In genomic region chr13:95634451-95634850, GRCm38 (mm10) we compare ENCODE assay signal across 15 mouse cellular contexts. TPM values are rescaled to one million over a fixed set of nuclear protein-coding genes. Genes with fewer than 3 reads are reported as not detected.
DNase-seq lines count a peak whose midpoint lies in the region; ATAC-seq and TF ChIP-seq lines count a peak whose summit lies in the region.
"Had no signal": no experiment of that assay in that cellular context is flagged by ENCODE, and none has a peak within 500 bp of the region (broad histone marks: within the 10 kb centered on the region; RNA-seq: fewer than 3 reads in every experiment).

No protein-coding gene starts in this region.

- H3K27ac ChIP-seq in heart, embryonic 12.5 days (ENCODE audit: poor library complexity, severe bottlenecking) = peak overlapping the region; percentile 90
- H3K27ac ChIP-seq in lung, embryonic 14.5 days (ENCODE audit: low read depth) = peak overlapping the region; percentile 81
- peak overlapping the region; percentile 96 for H3K27ac ChIP-seq in embryonic fibroblast, embryonic 13.5 days (ENCODE audit: insufficient read depth, low read length)
- peak overlapping the region; percentile 38; the same call in 1 of the 2 replicates for H3K27ac ChIP-seq in stomach, embryonic 15.5 days

- H3K36me3 ChIP-seq in heart, embryonic 12.5 days = no peaks in the 10 kb centered on the region
- H3K36me3 ChIP-seq in lung, embryonic 14.5 days (ENCODE audit: insufficient read depth) = no peaks in the 10 kb centered on the region; the same call in 1 of the 2 replicates
- H3K36me3 ChIP-seq in stomach, embryonic 15.5 days = 0 out of 2 replicates have a peak, but pooled peaks cover 7% of the 10 kb centered on the region

- no peak overlapping the region for H3K9ac ChIP-seq in heart, embryonic 12.5 days
- no peak overlapping the region for H3K9ac ChIP-seq in lung, embryonic 14.5 days
- no peak overlapping the region for H3K9ac ChIP-seq in stomach, embryonic 15.5 days

- peaks cover 41% of the 10 kb centered on the region for H3K4me1 ChIP-seq in heart, embryonic 12.5 days (replicated peaks)
- H3K4me1 ChIP-seq in lung, embryonic 14.5 days (ENCODE audit: insufficient read depth) = peaks cover 16% of the 10 kb centered on the region; the same call in 1 of the 2 replicates
- H3K4me1 ChIP-seq in embryonic fibroblast, embryonic 13.5 days (ENCODE audit: control insufficient read depth, insufficient read depth, low read length) = peaks cover 24% of the 10 kb centered on the region
- H3K4me1 ChIP-seq in stomach, embryonic 15.5 days = 0 out of 2 replicates have a peak, but pooled peaks cover 4% of the 10 kb centered on the region

- H3K9me3 ChIP-seq in heart, embryonic 12.5 days (replicated peaks) = no peaks in the 10 kb centered on the region
- H3K9me3 ChIP-seq in lung, embryonic 14.5 days (ENCODE audit: low read depth, low read length) = no peaks in the 10 kb centered on the region
- H3K9me3 ChIP-seq in stomach, embryonic 15.5 days = no peaks in the 10 kb centered on the region

- no peak for TF ChIP-seq POLR2A in embryonic fibroblast, embryonic 13.5 days (IDR thresholded peaks at IDR 0.05; ENCODE audit: low read depth, low read length)

- H3K4me3 ChIP-seq in heart, embryonic 12.5 days = no peak overlapping the region
- no peak overlapping the region for H3K4me3 ChIP-seq in lung, embryonic 14.5 days (ENCODE audit: low read depth, low read length)
- H3K4me3 ChIP-seq in embryonic fibroblast, embryonic 13.5 days (ENCODE audit: insufficient read depth, low read length) = no peak overlapping the region
- H3K4me3 ChIP-seq in stomach, embryonic 15.5 days (replicated peaks) = no peak overlapping the region

- 20% methylated on average over 2 of the region's 2 CpGs for WGBS in heart, embryonic 12.5 days
- 7% methylated on average over 2 of the region's 2 CpGs for WGBS in lung, embryonic 14.5 days
- WGBS in stomach, embryonic 15.5 days = 11% methylated on average over 2 of the region's 2 CpGs

- H3K27me3 ChIP-seq in heart, embryonic 12.5 days (replicated peaks) = no peaks in the 10 kb centered on the region
- no peaks in the 10 kb centered on the region for H3K27me3 ChIP-seq in lung, embryonic 14.5 days (ENCODE audit: insufficient read depth, low read length)
- no peaks in the 10 kb centered on the region for H3K27me3 ChIP-seq in stomach, embryonic 15.5 days (replicated peaks)

- no peak overlapping the region for H3K4me2 ChIP-seq in heart, embryonic 12.5 days
- no peak overlapping the region for H3K4me2 ChIP-seq in lung, embryonic 14.5 days
- H3K4me2 ChIP-seq in stomach, embryonic 15.5 days = no peak overlapping the region

- ATAC-seq in heart, embryonic 12.5 days (ENCODE audit: insufficient number of reproducible peaks, low FRiP score) = peak; percentile 80
- ATAC-seq in lung, embryonic 14.5 days (ENCODE audit: insufficient read depth) = no peak
- ATAC-seq in stomach, embryonic 15.5 days (ENCODE audit: insufficient read depth, low FRiP score, low read depth) = no peak
- ATAC-seq: CD4-positive, CD25-positive, alpha-beta regulatory T cell, adult 4 months had no signal

- no peak for DNase-seq in heart, postnatal 4 days
- DNase-seq in lung, embryonic 14.5 days = peak; percentile 57
- no peak for DNase-seq in lung, postnatal 10 days
- no peak for DNase-seq in spleen, postnatal 10 days (ENCODE audit: low spot score in 2 of 2)
- no peak for DNase-seq in B cell, adult 2 months
- DNase-seq: cerebellum, adult 2 months; embryo, embryonic 11 days; kidney, adult 8-10 months; layer of hippocampus, adult 9-11 months; lung, postnatal 36 days; thymus, postnatal 36 days had no signal

- TF ChIP-seq CTCF in lung, embryonic 14.5 days (IDR thresholded peaks at IDR 0.05; ENCODE audit: low read depth) = no peak
- no peak for TF ChIP-seq CTCF in embryonic fibroblast, embryonic 13.5 days (IDR thresholded peaks at IDR 0.05; ENCODE audit: borderline replicate concordance, insufficient read depth, low read length)

RNA-seq across cellular contexts. Expression of gene F2r, which starts 16.2 kb away (rescaled TPM):
- polyA plus RNA-seq in heart, embryonic 12.5 days (2016; fragmentation: Nextera tagmentation; extraction: Ambion mirVana) = 184 and 192 TPM in 2 replicates
- total RNA-seq in heart, postnatal 4 days (2021) = 10 to 100 TPM; 66.3 to 72.7 TPM
- polyA plus RNA-seq in lung, embryonic 14.5 days (2014; fragmentation: Nextera tagmentation; extraction: Ambion mirVana) = 109 and 110 TPM in 2 replicates
- 268 and 320 TPM in 2 replicates for polyA plus RNA-seq in embryonic fibroblast, embryonic 13.5 days (2011; ENCODE audit: insufficient read length, low read depth, missing spikeins)
- polyA plus RNA-seq in stomach, embryonic 15.5 days (2015; fragmentation: Nextera tagmentation; extraction: Ambion mirVana) = 67.5 and 68.7 TPM in 2 replicates

Comparison
In these comparisons a context has a peak if more than half of its experiments do, and no peak if none do; other contexts are left out.
1. H3K27ac ChIP-seq: peak in every context shown above with its lines; median percentile 96 in embryonic fibroblast, embryonic 13.5 days; 90 in heart, embryonic 12.5 days; 81 in lung, embryonic 14.5 days; 38 in stomach, embryonic 15.5 days.